Mouse (Mus musculus): ENCODE data around the gene Klhl4.

Gene Klhl4

GRCm38 (mm10) chrX:114473782-114474731 is at the start of gene Klhl4:
TSS of gene Klhl4 (plus strand) at chrX:114474333.
- DNase-seq (ENCODE audit: low read depth, low spot score) = no peak

GRCm38 (mm10) chrX:114484153-114484552 is 10.0 kb downstream of the Klhl4 start:
- no peak for DNase-seq (ENCODE audit: low read depth, low spot score)

GRCm38 (mm10) chrX:114486691-114487090 is 12.6 kb downstream of the Klhl4 start:
- no peak for DNase-seq (ENCODE audit: low read depth, low spot score)

- peak; percentile 39 for DNase-seq (ENCODE audit: low read depth, low spot score)
These were observed 84.0 kb downstream of the Klhl4 start for GRCm38 (mm10) chrX:114558141-114558540.

- DNase-seq (ENCODE audit: low read depth, low spot score) = no peak
These were observed 108.2 kb downstream of the Klhl4 start for GRCm38 (mm10) chrX:114582311-114582710.

All from 3T3-L1 (cell line).